Mouse (Mus musculus) kidney, embryonic 14.5 days (tissue): ENCODE results near the gene Gm10644. TPM values are rescaled to one million over a fixed set of nuclear protein-coding genes. Genes with fewer than 3 reads are reported as not detected.

ENCODE experiments used
- ATAC-seq: fragments of 200-750 bp; cut with Nextera tagmentation; 2 replicates; pipeline ENCODE4 v1.8.0; 2017; ENCODE audit warnings: moderate number of reproducible peaks, mild to moderate bottlenecking, moderate TSS enrichment, moderate library complexity; ENCODE audit not compliant: low FRiP score, low TSS enrichment
- H3K27ac ChIP-seq: fragments of 300-500 bp; sonication (generic); 2 replicates; pipeline ENCODE4 v1.5.1; 2014; ENCODE audit warnings: low read depth, mild to moderate bottlenecking, low read length, moderate library complexity, mixed read lengths
- H3K27me3 ChIP-seq: fragments of 300-500 bp; sonication (generic); 2 replicates; pipeline ENCODE4 v1.6.1; 2014; ENCODE audit warnings: mild to moderate bottlenecking, low read length; ENCODE audit not compliant: control insufficient read depth, insufficient read depth
- H3K36me3 ChIP-seq: fragments of 300-500 bp; sonication (generic); 2 replicates; pipeline ENCODE4 v1.6.1; 2014; ENCODE audit warnings: low read length, mixed read lengths; ENCODE audit not compliant: control insufficient read depth, insufficient read depth
- H3K4me1 ChIP-seq: fragments of 300-500 bp; sonication (generic); 2 replicates; pipeline ENCODE4 v1.6.1; 2014; ENCODE audit warnings: low read length, mixed read lengths; ENCODE audit not compliant: control insufficient read depth, insufficient read depth
- H3K4me2 ChIP-seq: fragments of 300-500 bp; sonication (generic); replicated peaks from 2 replicates; pipeline ENCODE4 v1.6.1; 2014; ENCODE audit warnings: low read depth, mild to moderate bottlenecking, low read length
- H3K4me3 ChIP-seq: fragments of 300-500 bp; sonication (generic); 2 replicates; pipeline ENCODE4 v1.5.1; 2014; ENCODE audit warnings: mild to moderate bottlenecking, low read length
- H3K9ac ChIP-seq: fragments of 300-500 bp; sonication (generic); 2 replicates; pipeline ENCODE4 v1.6.1; 2014; ENCODE audit warnings: low read depth, mild to moderate bottlenecking, low read length, moderate library complexity
- H3K9me3 ChIP-seq: fragments of 300-500 bp; sonication (generic); 2 replicates; pipeline ENCODE4 v1.6.1; 2016; ENCODE audit warnings: low read length; ENCODE audit not compliant: control insufficient read depth
- WGBS: fragments of 180-500 bp; shearing (Covaris S2); extraction: QIAGEN DNeasy Blood & Tissue Kit; methylation state at CpG from one replicate; pipeline ENCODE4 v1.1.7; 2014; 5-methylcytosine and 5-hydroxymethylcytosine counted together
- polyA plus RNA-seq: library from polyadenylated mRNA; unstranded; fragments of >200 nt; fragmentation: Nextera tagmentation; extraction: Ambion mirVana; gene quantifications from 2 replicates; pipeline ENCODE4 v1.2.1, GENCODE M21; 2014

Gene Gm10644
- polyA plus RNA-seq, 1 experiment from 2014 or later = 0.61 TPM

- no peak; the same call in 1 of the 2 replicates for ATAC-seq
- no peaks in the 10 kb centered on the region for H3K9me3 ChIP-seq
- peak overlapping the region; percentile 79 for H3K4me3 ChIP-seq
- H3K36me3 ChIP-seq = no peaks in the 10 kb centered on the region
- H3K4me1 ChIP-seq = peaks cover 18% of the 10 kb centered on the region
- H3K27ac ChIP-seq = no peak overlapping the region
- H3K27me3 ChIP-seq = no peaks in the 10 kb centered on the region
- H3K4me2 ChIP-seq = peak overlapping the region; percentile 91
- H3K9ac ChIP-seq = peak overlapping the region; percentile 68
- WGBS = 2% methylated on average over 15 of the region's 15 CpGs
Measured at GRCm38 (mm10) chr8:83955958-83956218, 883 bp upstream of the Gm10644 start.

DNA sequence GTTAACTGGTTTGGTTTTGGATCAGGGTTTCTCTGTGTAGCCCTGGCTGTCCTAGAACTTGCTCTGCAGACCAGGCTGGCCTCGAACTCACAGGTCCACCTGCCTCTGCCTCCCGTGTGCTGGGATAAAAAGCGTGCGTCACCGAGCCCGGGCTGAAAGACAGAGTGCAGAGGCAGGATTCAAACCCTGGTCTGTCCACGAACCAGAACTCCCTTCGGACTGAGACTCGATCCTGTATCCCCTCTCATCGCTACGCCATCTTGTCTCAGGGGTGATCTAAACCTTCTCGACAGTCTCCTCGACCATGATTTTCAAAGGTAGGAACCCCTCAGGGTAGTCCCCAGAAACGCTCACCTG lies 278 bp downstream of the Gm10644 start:
- ATAC-seq = no peak
- Histone ChIP-seq H3K27ac (no peak overlapping the region), H3K36me3 (no peaks in the 10 kb centered on the region), H3K4me2 (peak overlapping the region; percentile 40), H3K4me1 (peaks cover 18% of the 10 kb centered on the region), H3K9ac (peak overlapping the region; percentile 25), H3K4me3 (peak overlapping the region; percentile 79), H3K9me3 (no peaks in the 10 kb centered on the region), H3K27me3 (no peaks in the 10 kb centered on the region)
- WGBS = under 1% methylated on average over 14 of the region's 14 CpGs

GRCm38 (mm10) chr8:83945540-83945939 lies 9.5 kb downstream of the Gm10644 start:
- H3K36me3 ChIP-seq = no peaks in the 10 kb centered on the region
- WGBS = 71% methylated on average over 3 of the region's 3 CpGs

DNA sequence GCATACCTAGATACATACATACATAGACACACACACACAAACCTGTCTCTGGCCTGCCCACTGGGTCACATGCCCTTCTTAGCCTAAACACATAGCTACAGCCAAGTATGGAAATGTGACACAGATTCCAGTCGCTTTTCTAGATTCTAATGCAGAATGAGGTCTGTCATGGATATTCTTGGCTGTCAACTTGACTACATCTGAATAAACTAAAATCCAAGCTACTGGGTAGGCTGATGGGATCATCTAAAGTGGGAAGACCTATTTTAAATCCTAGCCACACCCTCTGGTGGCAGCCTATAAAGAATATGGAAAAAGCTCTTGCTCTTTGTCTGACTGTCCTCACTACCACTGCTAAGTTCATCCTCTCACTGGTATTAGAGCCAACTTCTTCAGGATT lies 12.6 kb downstream of the Gm10644 start:
- Histone ChIP-seq H3K9ac (no peak overlapping the region), H3K4me3 (no peak overlapping the region), H3K27ac (no peak overlapping the region), H3K27me3 (no peaks in the 10 kb centered on the region), H3K4me1 (no peaks in the 10 kb centered on the region), H3K9me3 (no peaks in the 10 kb centered on the region), H3K4me2 (no peak overlapping the region), H3K36me3 (peaks cover 23% of the 10 kb centered on the region)
- WGBS = 85% methylated on average over 1 of the region's 1 CpGs
- no peak for ATAC-seq

More at GRCm38 (mm10) chr8:83945540-83945939, 9.5 kb downstream of the Gm10644 start:
- H3K4me2 ChIP-seq = no peak overlapping the region
- H3K27me3 ChIP-seq = no peaks in the 10 kb centered on the region
- no peak overlapping the region for H3K9ac ChIP-seq
- no peak overlapping the region for H3K4me3 ChIP-seq
- H3K9me3 ChIP-seq = no peaks in the 10 kb centered on the region
- no peaks in the 10 kb centered on the region for H3K4me1 ChIP-seq
- H3K27ac ChIP-seq = no peak overlapping the region
- ATAC-seq = no peak

GRCm38 (mm10) chr8:83941066-83941677 lies 13.8 kb downstream of the Gm10644 start:
- no peak overlapping the region for H3K4me2 ChIP-seq
- no peaks in the 10 kb centered on the region for H3K4me1 ChIP-seq
- H3K27ac ChIP-seq = no peak overlapping the region
- no peak overlapping the region for H3K4me3 ChIP-seq
- no peak for ATAC-seq
- H3K27me3 ChIP-seq = no peaks in the 10 kb centered on the region
- H3K36me3 ChIP-seq = peaks cover 34% of the 10 kb centered on the region
- 76% methylated on average over 6 of the region's 6 CpGs for WGBS
- no peaks in the 10 kb centered on the region for H3K9me3 ChIP-seq
- no peak overlapping the region for H3K9ac ChIP-seq

DNA sequence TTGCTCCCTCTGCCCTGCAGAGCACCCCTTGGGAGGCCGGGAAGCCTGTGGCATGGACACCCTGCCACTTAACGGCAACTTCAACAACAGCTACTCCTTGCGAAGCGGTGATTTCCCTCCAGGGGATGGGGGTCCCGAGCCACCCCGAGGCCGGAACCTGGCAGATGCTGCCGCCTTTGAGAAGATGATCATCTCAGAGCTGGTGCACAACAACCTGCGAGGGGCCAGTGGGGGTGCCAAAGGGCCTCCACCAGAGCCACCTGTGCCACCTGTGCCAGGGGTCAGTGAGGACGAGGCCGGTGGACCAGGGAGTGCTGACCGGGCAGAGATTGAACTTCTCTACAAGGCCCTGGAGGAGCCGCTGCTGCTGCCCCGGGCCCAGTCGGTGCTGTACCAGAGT lies 16.7 kb downstream of the Gm10644 start:
- no peak overlapping the region for H3K4me3 ChIP-seq
- peaks cover 59% of the 10 kb centered on the region for H3K36me3 ChIP-seq
- H3K27ac ChIP-seq = no peak overlapping the region
- no peaks in the 10 kb centered on the region for H3K4me1 ChIP-seq
- H3K4me2 ChIP-seq = no peak overlapping the region
- no peak for ATAC-seq
- no peak overlapping the region for H3K9ac ChIP-seq
- H3K27me3 ChIP-seq = no peaks in the 10 kb centered on the region
- 88% methylated on average over 15 of the region's 15 CpGs for WGBS
- H3K9me3 ChIP-seq = no peaks in the 10 kb centered on the region

- Histone ChIP-seq H3K4me3 (no peak overlapping the region), H3K27me3 (no peaks in the 10 kb centered on the region), H3K27ac (no peak overlapping the region), H3K4me1 (no peaks in the 10 kb centered on the region), H3K9me3 (no peaks in the 10 kb centered on the region), H3K4me2 (no peak overlapping the region), H3K36me3 (peaks cover 65% of the 10 kb centered on the region), H3K9ac (no peak overlapping the region)
- no peak for ATAC-seq
- 94% methylated on average over 7 of the region's 7 CpGs for WGBS
Measured at GRCm38 (mm10) chr8:83937645-83938044, 17.4 kb downstream of the Gm10644 start.

DNA sequence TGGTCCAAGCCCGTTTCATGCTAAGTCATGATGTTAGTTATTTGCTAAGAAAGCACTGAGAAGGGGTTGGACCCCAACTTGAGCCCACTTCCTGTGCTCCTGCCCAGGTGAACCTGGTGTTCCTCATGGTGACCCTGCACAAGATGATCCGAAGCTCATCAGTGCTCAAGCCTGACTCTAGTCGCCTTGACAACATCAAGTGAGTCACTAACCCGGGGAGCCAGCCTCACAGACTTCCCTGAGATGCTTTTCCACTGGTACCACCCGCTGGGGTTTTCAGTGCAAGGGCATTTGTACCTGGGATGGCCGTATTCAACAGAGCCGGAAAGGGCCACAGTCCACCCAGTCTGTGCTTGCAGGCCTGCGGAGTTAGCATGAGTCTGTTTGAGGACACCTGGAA lies 19.6 kb downstream of the Gm10644 start:
- Histone ChIP-seq H3K4me1 (no peaks in the 10 kb centered on the region), H3K4me2 (no peak overlapping the region), H3K27me3 (no peaks in the 10 kb centered on the region), H3K9ac (no peak overlapping the region), H3K27ac (no peak overlapping the region), H3K36me3 (peaks cover 87% of the 10 kb centered on the region), H3K4me3 (no peak overlapping the region), H3K9me3 (no peaks in the 10 kb centered on the region)
- ATAC-seq = no peak
- WGBS = 93% methylated on average over 8 of the region's 8 CpGs

- peaks cover 89% of the 10 kb centered on the region for H3K36me3 ChIP-seq
- H3K27me3 ChIP-seq = no peaks in the 10 kb centered on the region
- no peak overlapping the region for H3K27ac ChIP-seq
- H3K4me1 ChIP-seq = no peaks in the 10 kb centered on the region
- 86% methylated on average over 2 of the region's 2 CpGs for WGBS
- H3K9ac ChIP-seq = no peak overlapping the region
- no peak overlapping the region for H3K4me2 ChIP-seq
- H3K9me3 ChIP-seq = no peaks in the 10 kb centered on the region
- no peak for ATAC-seq
- no peak overlapping the region for H3K4me3 ChIP-seq
Measured at GRCm38 (mm10) chr8:83934994-83935393, 20.0 kb downstream of the Gm10644 start.
